Mouse (Mus musculus) CD4-positive, CD25-positive, alpha-beta regulatory T cell, adult 2 months (primary cell): ENCODE results near the gene Shcbp1l.
A peak's percentile ranks its signal among the peaks of the same experiment; 100 is the strongest.
"Not testable (repeated sequence)": the region's sequence is repeated elsewhere in the genome, so short reads cannot be mapped to it uniquely, and the experiment has no call there.

Experiments
- DNase-seq: peaks from one replicate; pipeline ENCODE4 v3.0.0-alpha.2; 2012; ENCODE audit warnings: low read depth, low spot score

Shcbp1l gene

DNA sequence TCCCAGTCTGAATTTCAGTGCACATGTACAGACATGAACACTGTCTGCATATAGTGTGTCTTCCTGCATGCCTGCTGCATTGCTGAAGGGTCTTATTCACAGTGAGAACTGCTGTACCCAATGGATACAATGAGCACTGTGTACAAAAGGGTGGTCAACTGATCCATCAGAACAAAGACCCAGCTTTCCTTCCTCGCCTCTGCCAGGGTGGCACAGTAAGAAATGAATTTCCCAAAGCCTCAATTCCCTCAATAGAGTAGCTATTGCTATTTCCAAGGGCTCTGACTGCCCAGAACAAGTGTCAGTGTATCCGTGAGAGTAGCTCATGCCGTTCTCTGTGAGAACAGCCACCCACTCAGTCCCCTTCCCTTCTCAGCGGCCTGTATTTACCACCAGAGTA, 7.2 kb upstream of the Shcbp1l start:
- not testable (repeated sequence) for DNase-seq

DNA sequence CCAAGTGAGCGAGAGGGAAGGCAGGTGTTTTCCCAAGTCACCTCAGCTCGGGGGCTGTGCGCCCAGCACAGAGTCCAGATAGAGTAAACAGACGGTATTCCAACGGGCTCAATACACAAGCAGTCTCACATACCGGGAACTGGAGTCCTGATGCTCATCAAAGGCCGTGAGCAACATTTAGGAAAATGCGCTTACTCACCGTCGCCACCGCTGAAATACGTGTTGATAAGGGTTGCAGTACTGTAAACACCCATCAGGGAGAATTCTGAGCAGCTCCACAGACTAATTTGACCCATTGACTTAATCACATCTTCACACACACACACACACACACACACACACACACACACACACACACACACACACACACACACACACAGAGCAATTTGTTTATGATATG, 691 bp upstream of the Shcbp1l start:
- DNase-seq: peak; percentile 56

DNA sequence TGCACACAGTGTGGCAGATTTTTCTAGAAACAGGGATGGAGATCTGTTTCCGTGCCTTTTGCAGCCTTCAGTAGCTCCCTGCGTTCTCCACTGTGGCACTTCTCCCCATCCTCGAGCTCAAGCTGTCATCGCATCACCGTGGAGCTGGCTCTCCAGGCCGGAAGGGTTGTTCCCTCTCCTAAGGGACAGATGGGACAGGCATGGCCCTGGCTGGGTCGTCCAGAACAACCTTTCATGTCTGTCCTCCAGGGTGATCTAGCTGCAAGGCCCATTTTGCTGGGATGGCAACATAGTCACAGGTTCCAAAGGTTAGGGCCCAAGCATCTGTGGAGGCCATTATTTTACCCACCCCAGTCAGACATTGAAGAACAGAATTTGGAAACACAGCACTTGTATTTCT, 6.2 kb downstream of the Shcbp1l start:
- DNase-seq: no peak

- peak; percentile 25 for DNase-seq
Observed at GRCm38 (mm10) chr1:153431701-153432100, 6.7 kb downstream of the Shcbp1l start.

DNA sequence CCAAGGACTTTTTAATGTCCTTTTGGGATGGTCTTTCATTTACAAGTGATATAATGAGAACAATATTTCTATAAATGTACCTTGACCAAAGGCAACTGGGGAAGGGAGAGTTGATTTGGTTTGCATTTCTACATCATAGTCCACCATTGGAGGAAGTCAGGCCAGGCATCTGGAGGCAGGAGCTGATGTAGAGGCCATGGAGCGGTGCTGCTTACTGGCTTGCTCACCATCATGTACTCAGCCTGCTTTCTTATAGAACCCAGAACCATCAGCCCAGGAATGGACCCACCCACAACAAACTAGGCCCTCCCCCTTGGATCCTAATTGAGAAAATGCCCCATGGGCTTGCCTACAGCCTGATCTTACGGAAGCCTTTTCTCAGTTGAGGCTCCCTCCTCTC, 7.4 kb downstream of the Shcbp1l start:
- DNase-seq: no peak

GRCm38 (mm10) chr1:153433851-153434589, 9.1 kb downstream of the Shcbp1l start:
- no peak for DNase-seq

- no peak for DNase-seq
Observed at GRCm38 (mm10) chr1:153437536-153437935, 12.6 kb downstream of the Shcbp1l start.

- no peak for DNase-seq
Observed at GRCm38 (mm10) chr1:153440752-153441151, 15.8 kb downstream of the Shcbp1l start.

DNA sequence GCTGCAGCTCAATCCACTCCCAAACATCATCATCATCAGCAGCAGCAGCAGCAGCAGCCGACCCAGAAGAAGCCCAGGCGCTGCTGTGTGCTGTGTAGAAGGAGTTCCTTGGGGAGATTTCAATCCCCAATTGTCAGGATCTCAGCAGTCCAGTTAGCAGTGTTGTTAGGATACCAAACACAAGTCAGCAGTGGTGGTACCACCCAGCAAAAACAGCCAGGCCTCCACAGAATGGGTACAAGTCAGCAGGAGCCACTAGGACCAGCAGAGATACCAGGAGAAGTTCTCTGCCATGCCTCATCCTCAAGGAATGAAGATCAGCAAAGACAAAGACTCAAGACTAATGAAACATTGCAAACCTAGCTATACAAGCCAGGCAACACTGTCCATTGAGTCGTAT, 16.7 kb downstream of the Shcbp1l start:
- DNase-seq: no peak

- DNase-seq: no peak
Observed at GRCm38 (mm10) chr1:153443019-153443418, 18.1 kb downstream of the Shcbp1l start.

- DNase-seq: no peak
Observed at GRCm38 (mm10) chr1:153443632-153444031, 18.7 kb downstream of the Shcbp1l start.

DNA sequence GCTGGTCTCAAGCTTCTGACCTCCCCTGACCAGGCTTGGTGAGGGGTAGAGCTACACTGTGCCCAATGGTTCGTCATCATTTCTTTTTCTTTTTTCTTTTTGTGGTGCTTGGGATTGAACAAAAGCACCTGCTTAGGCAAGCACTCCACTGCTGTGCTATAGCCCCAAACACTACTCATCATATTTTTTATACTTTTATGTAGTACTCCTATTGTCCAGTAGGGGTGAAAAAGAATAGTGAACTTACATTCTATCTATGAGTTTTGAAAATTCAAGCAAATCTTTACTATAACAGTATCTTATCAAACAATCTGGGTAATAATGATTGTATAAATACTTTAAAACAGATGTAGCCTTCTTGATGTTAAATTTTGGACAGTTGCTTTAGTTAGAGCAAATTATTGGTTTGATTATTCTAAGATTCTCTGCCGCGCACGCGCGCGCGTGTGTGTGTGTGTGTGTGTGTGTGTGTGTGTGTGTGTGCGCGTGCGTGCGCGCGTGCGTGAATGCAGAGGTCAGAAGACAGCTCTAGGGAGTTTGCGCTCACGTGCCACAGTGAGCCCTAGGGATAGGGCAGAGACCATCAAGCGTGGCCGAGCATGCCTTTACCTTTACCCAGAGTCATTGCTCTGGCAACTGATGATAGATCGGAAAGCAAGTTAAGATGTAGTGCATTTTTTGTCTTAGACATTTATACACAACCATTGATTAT, 21.3 kb downstream of the Shcbp1l start:
- DNase-seq: no peak

DNA sequence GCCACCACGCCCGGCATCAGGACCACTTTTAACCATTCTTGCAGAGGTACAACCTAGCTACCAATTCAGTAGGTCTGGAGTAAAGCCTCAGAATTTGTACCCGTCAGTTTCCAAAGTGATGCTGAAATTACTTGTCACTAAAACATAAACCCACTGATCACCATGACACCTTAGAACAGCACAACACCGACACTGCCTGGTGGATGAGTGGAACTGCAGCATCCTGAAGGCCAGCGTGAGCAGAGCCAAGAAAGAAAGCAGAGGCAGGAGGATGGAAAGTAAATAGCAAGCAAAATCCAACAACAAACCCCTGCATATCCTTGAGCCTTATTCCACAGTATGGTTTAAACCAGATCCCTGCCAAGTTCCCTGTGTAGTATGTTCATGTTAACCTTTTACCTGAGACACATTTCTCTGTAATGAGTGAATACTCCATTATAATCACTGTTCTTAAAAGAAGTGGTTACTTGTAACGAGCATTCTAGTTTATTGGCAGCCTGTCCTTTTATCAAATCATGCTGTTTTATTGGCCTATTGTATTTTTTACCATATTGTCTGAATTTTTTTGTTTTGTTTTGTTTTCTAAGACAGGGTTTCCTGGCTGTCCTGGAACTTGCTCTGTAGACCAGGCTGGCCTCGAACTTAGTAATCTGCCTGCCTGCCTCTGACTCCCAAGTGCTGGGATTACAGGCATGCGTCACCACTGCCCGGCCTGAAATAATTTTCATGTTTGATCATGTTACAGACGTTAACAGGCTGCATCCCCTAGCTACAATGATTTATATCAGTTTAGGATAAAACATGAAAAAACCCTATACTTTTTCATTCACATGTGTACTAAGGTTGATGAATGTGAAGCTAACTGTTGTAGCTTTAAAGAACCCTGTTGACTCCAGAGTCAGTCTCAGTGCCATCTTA, 26.5 kb downstream of the Shcbp1l start:
- peak; percentile 65 for DNase-seq

DNA sequence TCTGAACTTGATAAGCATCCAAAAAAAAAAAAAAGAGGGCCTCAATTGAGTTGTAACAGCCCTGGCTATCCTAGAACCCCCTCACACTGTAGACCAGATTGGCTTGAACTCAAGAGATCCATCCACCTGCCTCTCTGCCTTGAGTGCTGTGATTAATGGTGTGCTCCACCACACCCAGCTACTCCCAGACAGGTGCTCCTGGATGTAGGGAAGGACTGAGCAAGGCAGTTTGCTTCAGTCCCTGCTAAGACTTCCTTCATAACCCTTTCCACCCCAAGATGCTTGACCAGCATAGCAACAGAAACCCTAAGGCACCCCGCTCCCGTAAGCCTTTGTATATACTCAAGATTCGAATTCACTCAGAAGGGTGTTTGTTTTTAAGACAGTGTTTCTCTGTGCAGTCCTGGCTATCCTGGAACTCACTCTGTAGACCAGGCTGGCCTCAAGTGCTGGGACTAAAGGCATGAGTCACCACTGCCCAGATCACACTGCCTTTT, 28.2 kb downstream of the Shcbp1l start:
- no peak for DNase-seq

DNA sequence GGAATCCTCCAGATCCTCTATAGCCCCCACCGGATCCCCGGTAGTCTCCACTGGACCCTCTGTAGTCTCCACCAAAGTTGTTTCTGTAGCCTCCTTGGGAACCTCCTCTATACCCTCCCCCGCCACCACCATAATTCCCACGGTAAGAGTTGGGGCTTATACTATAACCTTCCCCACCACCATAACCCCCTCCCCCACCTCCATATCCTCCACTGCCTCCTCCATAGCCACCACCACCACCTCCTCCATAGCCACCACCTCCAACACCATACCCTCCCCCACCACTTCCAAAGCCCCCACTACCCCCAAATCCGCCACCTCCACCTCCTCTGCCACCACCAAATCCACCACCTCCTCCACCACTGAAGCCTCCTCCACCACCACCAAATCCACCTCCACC, 31.2 kb downstream of the Shcbp1l start:
- DNase-seq: no peak

- DNase-seq: no peak
Observed at GRCm38 (mm10) chr1:153461796-153462195, 36.8 kb downstream of the Shcbp1l start.

DNA sequence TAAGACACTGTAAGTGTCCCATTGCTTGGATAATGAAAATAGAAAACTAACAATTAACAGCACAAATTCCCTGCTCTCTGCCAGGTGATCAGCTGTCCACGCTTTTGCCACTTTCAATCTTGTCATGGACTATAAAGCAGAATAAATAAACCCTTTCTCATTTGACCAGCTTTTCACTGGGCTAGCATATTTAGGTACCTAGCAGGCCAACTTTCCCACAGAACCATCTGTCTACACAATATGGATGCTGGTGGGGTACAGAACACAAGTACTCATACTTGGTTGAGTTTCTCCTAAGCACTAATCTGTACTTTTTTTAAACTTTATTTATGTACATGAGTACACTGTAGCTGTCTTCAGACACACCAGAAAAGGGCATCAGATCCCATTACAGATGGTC, 54.3 kb downstream of the Shcbp1l start:
- no peak for DNase-seq

DNA sequence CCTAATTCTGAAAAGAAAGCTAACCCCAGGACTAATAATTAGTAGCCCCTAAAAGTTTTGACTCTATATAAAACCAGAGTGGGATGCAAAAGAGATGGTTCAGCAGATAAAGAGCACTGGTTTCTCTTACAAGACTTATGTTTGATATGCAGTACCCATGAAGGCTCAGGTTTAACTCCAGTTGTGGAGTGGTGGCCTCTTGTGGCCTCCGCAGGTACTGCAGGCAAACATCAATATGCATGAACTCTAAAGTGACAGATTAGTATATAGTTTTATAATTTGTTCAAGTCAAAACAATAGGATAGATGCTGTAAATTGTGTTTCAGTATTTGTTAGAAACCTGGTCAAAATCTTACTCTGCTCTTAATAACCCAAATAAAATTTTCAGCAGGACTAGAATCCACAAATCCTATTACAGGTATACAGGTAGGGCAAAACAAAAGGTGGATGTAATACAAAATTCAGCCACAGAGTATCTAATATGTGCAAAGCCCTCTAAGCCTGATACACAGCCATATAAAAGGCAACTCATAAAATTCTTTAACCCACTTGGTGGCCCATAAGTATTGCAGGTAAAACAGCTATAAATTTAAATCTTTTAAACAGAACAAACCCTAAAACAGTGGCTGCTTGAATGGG, 55.5 kb downstream of the Shcbp1l start:
- peak; percentile 86 for DNase-seq

- DNase-seq: no peak
Observed at GRCm38 (mm10) chr1:153481025-153481412, 56.1 kb downstream of the Shcbp1l start.

GRCm38 (mm10) chr1:153485201-153485796, 60.3 kb downstream of the Shcbp1l start:
- DNase-seq: no peak

GRCm38 (mm10) chr1:153486120-153486519, 61.2 kb downstream of the Shcbp1l start:
- not testable (repeated sequence) for DNase-seq
